Comparison of ENCODE assay signal across 7 mouse cellular contexts in the genomic region with DNA sequence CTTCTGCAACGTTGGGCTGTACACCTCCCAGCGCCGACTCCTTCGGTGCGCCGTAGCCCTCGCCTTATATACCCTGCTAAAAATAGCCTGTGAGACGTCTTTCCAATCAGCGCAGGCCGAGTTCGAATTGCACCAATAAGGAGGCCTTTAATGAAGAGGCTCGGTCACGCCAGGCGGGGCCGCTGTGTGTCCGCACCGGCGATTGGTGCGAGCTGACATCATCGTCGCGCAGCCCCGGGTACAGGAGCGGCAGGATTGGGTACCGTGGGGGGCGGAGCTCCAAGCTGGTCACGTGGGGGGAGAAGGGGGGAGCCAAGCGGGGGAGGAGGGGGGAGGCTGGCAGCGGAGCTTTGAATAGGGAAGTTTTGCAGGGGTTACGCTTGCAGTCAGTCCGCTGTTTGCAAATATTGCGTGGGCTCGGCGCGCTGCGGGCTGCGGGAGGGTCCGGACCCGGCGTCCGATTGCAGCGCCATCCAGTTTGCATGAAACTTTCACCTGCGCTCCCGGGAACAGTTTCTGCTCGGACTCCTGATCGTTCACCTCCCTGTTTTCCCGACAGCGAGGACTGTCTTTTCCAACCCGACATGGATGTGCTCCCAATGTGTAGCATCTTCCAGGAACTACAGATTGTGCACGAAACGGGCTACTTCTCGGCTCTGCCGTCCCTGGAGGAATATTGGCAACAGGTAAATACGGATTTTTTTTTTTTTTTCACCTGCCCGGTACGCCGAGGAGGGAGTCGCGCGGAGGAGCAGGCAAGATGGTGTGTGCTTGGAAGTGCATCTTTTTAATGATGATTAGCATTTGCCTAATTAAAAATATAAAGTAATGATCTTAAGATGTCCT. TPM values are rescaled to one million over a fixed set of nuclear protein-coding genes. Genes with fewer than 3 reads are reported as not detected.
DNase-seq lines count a peak whose midpoint lies in the region; ATAC-seq lines count a peak whose summit lies in the region.

A gene (plus strand): TSS at position 326 of the 846 bp plus-strand sequence.

- H3K9ac ChIP-seq in intestine, embryonic 16.5 days (ENCODE audit: low read depth, low read length), result peak within 1 kb of the TSS; percentile 90
- peak within 1 kb of the TSS; percentile 96 for H3K9ac ChIP-seq in midbrain, embryonic 11.5 days (ENCODE audit: low read length)

- peak; percentile 99 for ATAC-seq in intestine, embryonic 16.5 days
- peak; percentile 99 for ATAC-seq in midbrain, embryonic 11.5 days (ENCODE audit: low FRiP score)

- peak within 1 kb of the TSS; percentile 82 for H3K4me3 ChIP-seq in intestine, embryonic 16.5 days (ENCODE audit: low read length)
- peak within 1 kb of the TSS; percentile 70 for H3K4me3 ChIP-seq in midbrain, embryonic 11.5 days (ENCODE audit: low read depth, low read length)

- peaks cover 11% of the 10 kb centered on the region for H3K36me3 ChIP-seq in intestine, embryonic 16.5 days (ENCODE audit: control insufficient read depth, insufficient read depth, low read length)
- H3K36me3 ChIP-seq in midbrain, embryonic 11.5 days (ENCODE audit: control insufficient read depth, insufficient read depth, low read length), result peaks cover 8% of the 10 kb centered on the region

- peak; percentile 100 for DNase-seq in adrenal gland, adult 8-10 months
- DNase-seq in embryo, embryonic 9.5 days (ENCODE audit: extremely low spot score), result peak; percentile 97
- peak; percentile 95 to 99 for DNase-seq in gastrocnemius, postnatal 4 days (ENCODE audit: low spot score in 2 of 2)
- DNase-seq in left cerebral cortex, postnatal 36 days (ENCODE audit: low spot score in 2 of 2), result peak; percentile 100
- no peak for DNase-seq in midbrain, embryonic 11.5 days (ENCODE audit: low spot score, missing footprints)
- peak; percentile 100 for DNase-seq in skeletal muscle tissue, adult 2 months (ENCODE audit: low read depth, low spot score)

- H3K4me1 ChIP-seq in intestine, embryonic 16.5 days (ENCODE audit: control insufficient read depth, insufficient read depth, low read length), result peaks cover 24% of the 10 kb centered on the region
- H3K4me1 ChIP-seq in midbrain, embryonic 11.5 days (ENCODE audit: control insufficient read depth, insufficient read depth, low read length), result peaks cover 2% of the 10 kb centered on the region; the same call in 1 of the 2 replicates

- WGBS in intestine, embryonic 16.5 days, result under 1% methylated on average over 58 of the region's 60 CpGs
- under 1% methylated on average over 54 of the region's 60 CpGs for WGBS in midbrain, embryonic 11.5 days

- intact Hi-C loops in left cerebral cortex, postnatal 36 days (cut with DNase I), result loop anchor here (2.0 to 10.0 kb wide), 5 partner anchors 149 to 1194 kb away; no protein-coding TSS in a partner anchor

- no peaks in the 10 kb centered on the region for H3K27me3 ChIP-seq in intestine, embryonic 16.5 days (replicated peaks; ENCODE audit: control insufficient read depth, insufficient read depth, low read length)
- no peaks in the 10 kb centered on the region for H3K27me3 ChIP-seq in midbrain, embryonic 11.5 days (ENCODE audit: control insufficient read depth, insufficient read depth, low read length)

- no peaks in the 10 kb centered on the region for H3K9me3 ChIP-seq in intestine, embryonic 16.5 days (ENCODE audit: control insufficient read depth, low read length)
- H3K9me3 ChIP-seq in midbrain, embryonic 11.5 days (ENCODE audit: control insufficient read depth, low read length), result no peaks in the 10 kb centered on the region

- H3K4me2 ChIP-seq in intestine, embryonic 16.5 days (ENCODE audit: low read depth, low read length), result peak within 1 kb of the TSS; percentile 74
- peak within 1 kb of the TSS; percentile 53 for H3K4me2 ChIP-seq in midbrain, embryonic 11.5 days

- peak within 1 kb of the TSS; percentile 98 for H3K27ac ChIP-seq in intestine, embryonic 16.5 days (ENCODE audit: low read length)
- peak within 1 kb of the TSS; percentile 96 for H3K27ac ChIP-seq in midbrain, embryonic 11.5 days (ENCODE audit: low read depth, low read length)

RNA-seq across cellular contexts. Expression of the gene that starts here (rescaled TPM):
- 10 to 100 TPM; 34.6 to 57.1 (median 44.8) TPM for total RNA-seq in adrenal gland, adult 8-10 months (2022)
- total RNA-seq in gastrocnemius, postnatal 4 days (2021), result 10 to 100 TPM; 54.2 to 58.3 TPM
- polyA plus RNA-seq in intestine, embryonic 16.5 days (2015; fragmentation: Nextera tagmentation; extraction: Ambion mirVana), result 66.9 and 71.5 TPM in 2 replicates
- total RNA-seq in left cerebral cortex, postnatal 36 days (2021), result 10 to 100 TPM; 60.3 to 62.3 TPM
- 54.6 and 59.5 TPM in 2 replicates for polyA plus RNA-seq in midbrain, embryonic 11.5 days (2014; fragmentation: Nextera tagmentation; extraction: Ambion mirVana)
